Mouse (Mus musculus) cortical plate, adult 2 months (tissue): ENCODE results near the gene Eml3.

Experiments used
- CTCF ChIP-seq: fragments of 200-500 bp; IDR thresholded peaks from 2 replicates; pipeline ENCODE4 v1.5.1; 2011; ENCODE audit warnings: mild to moderate bottlenecking, control low read depth, low read length; ENCODE audit not compliant: insufficient read depth; ENCODE audit errors: extremely low read depth
- POLR2A ChIP-seq: fragments of 200-500 bp; IDR thresholded peaks from 2 replicates; pipeline ENCODE4 v1.6.1; 2011; ENCODE audit warnings: mild to moderate bottlenecking, low read length, control low read depth; ENCODE audit not compliant: insufficient read depth; ENCODE audit errors: extremely low read depth

DNA sequence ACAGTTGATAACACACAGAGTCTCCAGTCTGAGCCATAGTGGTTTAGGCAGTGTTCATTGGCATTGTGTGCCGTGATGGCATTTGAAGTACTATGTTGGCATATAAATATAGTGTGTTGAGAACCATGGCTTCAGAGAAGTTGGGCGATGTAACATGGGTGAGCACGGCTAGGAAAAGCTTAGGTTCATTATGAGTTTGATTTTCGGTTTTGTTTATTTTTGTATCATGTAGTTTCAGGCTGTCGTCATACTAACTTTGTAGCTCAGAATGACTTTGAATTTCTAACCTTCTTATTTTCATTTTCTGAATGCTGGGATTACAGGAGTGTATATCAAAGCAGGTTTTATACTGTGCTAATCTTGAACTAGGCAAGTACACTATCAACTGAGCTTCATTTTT lies 25.9 kb upstream of the Eml3 start:
- TF ChIP-seq POLR2A (no peak), CTCF (no peak)
